Mouse (Mus musculus): ENCODE measurements around the gene Epb42.

DNA sequence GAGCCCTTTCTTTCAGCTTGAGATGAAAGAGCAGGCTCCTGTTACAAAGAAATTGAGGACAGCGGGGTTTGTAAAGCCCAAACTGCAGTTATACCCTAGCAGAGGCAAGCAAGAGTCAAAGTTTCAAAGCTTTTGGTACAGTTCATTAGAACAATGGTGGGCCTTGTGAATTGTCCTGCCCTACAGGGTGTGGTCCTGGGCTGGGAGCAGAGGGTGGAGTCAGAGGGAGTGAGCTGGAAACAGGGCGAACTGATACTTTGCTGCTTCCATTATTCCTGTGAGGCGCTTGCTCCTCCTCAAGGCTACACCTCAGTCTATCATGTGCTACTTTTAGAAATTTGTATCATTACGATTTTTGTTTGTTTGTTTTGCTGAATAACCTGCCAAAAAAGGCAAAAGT, 45.7 kb downstream of the Epb42 start:
- no peak for TF ChIP-seq CTCF (IDR thresholded peaks at IDR 0.05; ENCODE audit: low read depth)
- no peak for TF ChIP-seq EP300 (IDR thresholded peaks at IDR 0.05; ENCODE audit: low read depth)
